Mouse (Mus musculus) CD4-positive helper T cell, adult 2 months (primary cell): Measurements from ENCODE around the gene Prrc2c.
"Not testable (repeated sequence)": the region's sequence is repeated elsewhere in the genome, so short reads cannot be mapped to it uniquely, and the experiment has no call there.

ENCODE experiments used
- DNase-seq: peaks from one replicate; pipeline ENCODE4 v3.0.0-alpha.2; 2012; ENCODE audit warnings: low read depth, missing footprints, low spot score

Gene Prrc2c

DNA sequence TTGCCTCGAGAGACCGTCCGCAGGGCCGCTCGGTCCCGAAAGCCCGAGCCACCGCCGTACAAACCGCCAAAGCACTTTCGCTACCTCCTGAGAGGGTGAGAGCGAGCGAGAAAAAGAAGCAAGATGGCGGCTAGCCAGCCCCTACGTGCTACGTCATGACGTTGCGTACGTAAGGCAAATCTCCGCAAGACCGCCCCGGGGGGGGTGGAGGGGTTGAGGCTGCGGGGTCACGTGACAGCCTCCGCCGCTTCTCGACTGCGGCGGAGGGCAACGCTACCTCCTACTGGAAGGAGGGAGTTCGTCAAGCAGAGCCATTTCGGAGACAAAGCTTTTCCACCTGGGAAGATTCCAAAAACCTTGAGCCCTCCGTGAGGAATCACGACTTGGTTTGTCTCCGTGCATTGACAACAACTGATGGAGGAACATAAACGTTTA, at the start of gene Prrc2c:
Prrc2c (minus strand) TSS at position 156 of the 435 bp plus-strand sequence.
- DNase-seq: peak; percentile 99

DNA sequence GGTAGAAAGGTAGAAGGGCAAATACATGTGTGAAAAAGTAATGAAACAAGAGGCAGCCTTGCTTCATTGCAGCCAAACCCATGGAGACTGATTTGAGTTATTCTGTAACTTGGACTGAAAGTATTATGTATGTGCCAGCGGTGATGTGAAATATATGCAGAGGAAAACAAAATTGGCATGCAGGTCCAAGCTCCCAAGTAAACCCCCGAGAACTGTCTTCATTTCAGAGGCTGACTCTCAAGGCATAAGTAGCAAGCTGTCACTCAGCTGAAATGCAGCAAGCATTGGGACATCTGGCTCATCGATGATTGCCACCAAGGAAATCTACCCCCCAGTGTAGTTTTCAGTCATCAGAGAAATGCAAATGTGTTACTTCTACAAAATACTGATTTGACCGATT, 44.9 kb upstream of the Prrc2c start:
- DNase-seq: no peak

DNA sequence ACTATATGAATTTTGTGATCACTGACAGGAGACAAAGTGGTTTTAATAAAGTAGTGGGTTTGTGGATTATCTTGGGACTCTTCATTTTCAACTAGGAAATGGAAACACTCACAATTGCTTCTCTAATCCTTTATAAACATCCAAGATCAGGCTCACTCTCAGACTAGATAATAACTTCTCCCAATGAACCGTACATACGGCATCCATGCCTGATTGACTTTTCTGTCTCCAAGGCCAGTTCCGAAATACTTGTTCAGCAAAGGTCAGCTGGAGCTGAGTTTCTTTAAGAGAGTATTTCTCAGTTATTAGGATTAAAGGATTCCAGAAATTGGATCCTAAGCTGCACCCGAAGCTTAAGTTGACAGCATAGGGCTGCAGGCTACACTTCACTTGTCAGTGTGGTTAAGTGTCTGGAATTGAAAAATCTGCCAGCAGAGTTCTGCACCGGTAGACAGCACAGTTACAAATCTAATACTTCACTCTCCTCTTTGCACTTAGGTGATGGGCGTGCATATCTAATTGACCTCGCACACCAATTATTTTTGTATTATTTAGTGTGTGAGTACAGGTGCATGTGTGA, 43.4 kb upstream of the Prrc2c start:
- DNase-seq: no peak

DNA sequence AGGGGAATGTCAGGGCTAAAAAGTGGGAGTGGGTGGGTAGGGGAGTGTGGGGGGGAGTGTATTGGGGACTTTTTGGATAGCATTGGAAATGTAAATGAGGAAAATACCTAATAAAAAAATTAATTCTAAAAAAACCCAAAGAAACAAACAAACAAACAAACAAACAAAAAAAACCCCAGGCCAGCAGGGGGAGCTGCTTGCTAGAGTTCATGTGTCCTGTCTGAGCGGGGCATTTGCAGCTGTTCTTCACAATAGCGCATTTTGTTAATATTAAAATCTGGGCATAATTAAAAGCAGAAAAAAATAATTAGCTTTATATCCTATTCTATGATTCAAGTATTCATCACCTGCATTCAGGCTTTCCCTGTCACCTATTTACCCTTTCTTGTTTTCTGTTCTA, 40.7 kb upstream of the Prrc2c start:
- not testable (repeated sequence) for DNase-seq

DNA sequence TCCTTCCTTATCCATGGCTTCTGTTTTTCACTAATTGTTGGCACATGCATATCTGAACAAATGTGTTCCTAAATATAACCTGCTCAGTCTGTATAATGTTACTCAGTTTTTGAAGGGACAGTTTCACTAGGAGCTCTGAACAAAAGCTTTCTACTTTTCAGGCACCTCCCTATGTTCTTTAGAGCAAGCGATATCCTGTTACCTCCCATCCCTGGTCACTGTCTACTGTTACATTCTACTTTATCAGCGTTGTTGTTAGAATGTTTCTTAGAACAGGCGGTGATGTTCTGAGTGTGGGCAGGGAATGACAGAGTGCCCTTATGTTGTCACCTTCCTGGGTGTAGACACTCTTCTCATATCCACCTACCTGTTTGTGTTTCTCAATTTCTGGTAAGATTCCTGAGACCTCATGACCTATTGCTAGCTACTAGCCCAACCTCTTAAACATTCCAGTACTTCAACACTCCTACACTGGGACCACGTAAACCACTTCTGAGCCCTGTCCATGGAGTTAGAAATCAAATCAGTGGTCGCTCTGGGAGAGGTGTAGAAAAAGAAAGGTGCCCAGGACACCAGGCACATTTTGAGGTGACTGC, 37.7 kb upstream of the Prrc2c start:
- no peak for DNase-seq

DNA sequence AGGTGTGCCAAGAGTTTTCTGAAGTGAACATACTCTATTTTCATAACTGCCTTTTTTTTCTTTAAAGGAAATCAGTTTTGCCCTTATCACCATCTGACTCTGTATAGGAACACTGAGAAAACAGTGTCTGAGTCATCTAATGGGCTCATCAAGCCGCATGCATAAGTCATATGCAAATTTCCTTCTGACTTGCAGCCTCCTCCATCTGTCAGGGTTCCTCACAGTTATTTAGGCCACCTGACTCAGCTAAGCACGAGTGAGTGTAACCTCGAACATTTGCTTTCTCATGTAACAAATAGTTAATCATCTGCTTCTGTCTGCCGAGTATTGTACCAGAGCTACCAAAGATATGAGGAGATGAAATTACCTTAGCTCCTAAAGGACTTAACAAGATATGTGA, 33.3 kb upstream of the Prrc2c start:
- peak; percentile 42 for DNase-seq

DNA sequence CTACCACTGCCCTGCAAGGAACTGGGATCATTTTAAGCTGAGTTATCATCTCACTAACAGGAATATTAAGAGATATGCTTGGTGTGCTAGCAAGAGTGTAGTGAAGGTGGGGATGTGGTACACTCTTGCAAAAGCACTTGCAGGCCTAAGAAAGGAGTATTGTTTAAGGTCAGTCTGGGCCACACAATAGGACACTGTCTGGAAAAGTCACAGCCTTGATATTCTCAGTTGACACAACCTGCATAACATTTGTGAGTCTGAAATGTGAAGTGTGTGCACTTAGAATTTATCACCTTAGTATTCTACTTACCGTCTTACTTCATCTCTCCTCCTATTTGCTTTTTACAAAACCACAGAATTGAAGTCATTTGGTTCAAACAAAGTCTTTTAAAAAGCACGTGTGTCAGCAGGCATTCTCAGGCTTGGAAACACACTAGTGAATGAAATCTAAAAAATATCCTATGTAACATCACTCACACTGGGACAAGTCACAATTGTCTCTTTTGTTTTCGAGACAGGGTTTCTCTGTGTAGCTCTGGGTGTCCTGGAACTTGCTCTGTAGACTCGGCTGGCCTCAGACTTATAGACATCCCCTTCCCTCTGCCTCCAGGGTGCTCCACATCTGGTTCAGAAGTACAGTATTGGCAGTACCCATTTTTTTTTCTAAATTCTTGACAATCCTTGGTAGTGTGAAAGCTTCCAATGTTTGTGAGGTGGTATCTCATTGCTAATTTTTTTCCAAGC, 31.4 kb upstream of the Prrc2c start:
- DNase-seq: no peak

DNA sequence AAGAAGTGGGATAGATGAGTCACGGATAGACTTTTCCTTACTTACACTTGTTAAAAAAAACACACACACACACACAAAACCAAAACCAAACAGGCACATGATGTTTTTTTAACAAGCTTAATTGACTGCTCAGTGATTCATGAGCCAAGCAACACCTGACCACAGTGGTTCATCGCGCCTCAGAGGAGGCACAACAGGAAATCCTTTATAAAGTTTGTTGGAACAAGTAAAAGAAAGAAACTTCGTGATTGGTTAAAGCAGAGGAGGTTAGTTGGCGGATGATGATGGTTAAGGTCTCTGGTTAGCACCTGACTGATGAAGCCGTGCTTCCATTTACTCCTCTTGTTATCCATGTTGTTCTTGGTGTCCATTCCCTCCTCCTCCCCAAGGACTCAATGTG, 11.7 kb upstream of the Prrc2c start:
- DNase-seq: peak; percentile 55

DNA sequence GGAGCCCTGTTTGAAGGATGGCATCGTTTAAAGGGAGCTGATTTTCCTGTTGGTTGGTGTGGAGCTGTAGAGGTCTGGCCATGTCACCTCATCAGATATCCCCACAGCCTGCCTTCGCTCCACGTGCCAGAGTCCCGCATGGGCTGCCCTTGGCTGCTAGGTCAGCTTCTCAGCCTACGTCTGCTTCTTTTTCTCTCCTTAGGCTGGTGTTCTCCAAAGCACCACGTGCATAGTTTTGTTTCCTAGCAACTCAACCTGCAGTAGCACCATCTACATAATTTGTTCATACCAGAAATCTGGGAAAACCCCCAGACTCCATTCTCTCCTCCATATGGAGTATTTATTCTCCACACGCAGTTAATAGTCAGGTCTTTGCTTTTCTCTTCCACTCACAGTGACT, 9.3 kb upstream of the Prrc2c start:
- DNase-seq: no peak

DNA sequence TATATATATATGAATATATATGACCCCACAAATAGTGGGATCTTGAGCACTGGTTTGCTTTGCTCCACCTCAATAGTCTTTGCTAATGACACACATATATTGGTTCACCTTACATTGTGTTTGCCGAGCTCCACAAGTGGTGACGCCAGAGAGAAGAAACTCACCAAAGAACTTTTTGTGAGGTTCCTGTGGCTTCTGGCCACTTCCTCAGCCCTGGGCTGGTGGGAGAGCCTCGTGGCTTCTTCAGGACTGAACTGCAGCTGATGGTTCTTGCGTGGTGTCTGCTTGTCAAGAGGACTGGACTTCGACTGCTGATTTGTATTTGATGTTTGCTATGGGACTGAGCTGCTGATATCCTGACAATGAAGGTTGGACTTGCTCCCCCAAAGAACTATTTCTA, 8.4 kb upstream of the Prrc2c start:
- no peak for DNase-seq

DNA sequence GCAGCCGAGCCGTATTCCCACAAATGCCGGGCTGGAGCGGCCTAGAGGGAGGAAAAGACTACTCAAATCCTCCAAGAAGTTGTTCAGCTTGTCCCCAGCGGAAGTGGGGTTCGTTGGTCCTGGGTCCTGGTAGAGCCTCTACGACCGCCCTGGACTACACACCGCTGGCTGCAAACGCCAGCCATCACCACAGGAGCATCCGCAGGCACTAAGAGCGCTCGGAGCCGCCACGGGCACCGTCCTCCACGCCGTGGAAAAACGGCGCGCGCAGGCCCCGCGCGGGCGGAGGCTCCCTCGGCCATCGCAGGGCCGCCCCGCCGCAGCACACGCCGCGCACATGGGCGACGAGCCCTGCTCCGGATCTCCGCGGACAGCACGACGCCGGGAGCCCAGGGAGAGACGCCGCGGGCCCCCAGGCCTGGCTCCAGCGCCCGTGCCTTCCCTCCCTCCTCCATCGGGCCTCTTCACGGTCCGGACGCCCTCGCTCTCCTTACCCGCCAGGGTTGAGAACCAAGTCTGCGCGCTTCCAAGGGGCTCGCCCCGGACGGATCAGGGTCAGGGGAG, 443 bp downstream of the Prrc2c start:
- DNase-seq: peak; percentile 79

DNA sequence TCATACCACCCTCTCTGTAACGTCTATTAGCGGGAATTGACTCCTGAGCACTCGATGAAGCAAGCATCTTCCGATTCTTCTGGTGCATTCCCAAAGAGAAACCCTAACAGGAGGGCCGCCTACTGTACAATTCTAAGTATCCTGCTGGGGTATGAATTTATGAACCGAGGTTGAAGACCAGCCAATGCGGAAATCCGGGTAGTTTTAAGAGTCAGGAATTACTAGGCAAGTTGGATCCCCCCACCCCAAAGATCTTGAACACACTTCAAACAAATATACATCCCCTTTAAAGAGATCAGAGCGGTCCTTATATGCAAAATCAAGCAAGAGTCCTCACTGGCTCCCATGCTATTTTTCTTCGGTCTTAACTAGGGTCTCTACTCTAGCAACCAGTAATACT, 950 bp downstream of the Prrc2c start:
- DNase-seq: peak; percentile 55

DNA sequence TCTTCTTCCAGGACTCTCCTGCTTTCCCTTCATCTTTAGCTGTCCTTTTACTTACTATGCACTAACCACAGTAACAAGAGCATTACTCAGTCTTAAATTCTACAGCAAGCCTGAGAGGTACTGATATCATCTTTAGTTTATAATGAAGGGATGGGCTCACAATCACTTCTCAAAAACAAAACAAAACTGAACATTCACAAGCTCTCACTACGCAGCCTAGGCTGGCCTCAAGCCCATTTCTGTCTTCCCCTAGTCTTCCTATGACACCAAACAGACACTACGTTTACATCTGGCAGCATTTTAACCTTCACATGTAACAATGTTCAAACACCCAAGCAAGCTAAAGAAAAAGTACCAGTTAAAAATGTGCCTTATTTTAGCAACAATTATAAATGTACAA, 1.9 kb downstream of the Prrc2c start:
- DNase-seq: peak; percentile 35

DNA sequence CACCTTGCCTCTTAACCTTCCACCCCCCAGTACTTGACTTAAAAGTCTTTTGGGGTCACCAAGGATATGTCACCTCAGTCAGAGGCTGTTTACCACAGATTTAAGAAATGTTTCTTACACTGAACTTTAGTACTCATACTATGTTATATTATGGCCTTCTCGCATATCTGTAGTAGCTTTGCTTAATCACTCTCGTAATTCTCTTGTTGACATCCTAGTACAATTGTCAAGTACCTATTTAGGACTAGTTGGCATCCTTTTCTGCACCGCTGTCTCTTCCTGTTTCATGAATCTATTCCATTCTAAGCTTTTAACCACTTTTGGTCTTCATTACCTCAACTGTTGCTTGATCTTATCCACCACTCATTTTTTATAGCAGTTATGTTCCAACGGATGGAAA, 5.3 kb downstream of the Prrc2c start:
- DNase-seq: peak; percentile 37

DNA sequence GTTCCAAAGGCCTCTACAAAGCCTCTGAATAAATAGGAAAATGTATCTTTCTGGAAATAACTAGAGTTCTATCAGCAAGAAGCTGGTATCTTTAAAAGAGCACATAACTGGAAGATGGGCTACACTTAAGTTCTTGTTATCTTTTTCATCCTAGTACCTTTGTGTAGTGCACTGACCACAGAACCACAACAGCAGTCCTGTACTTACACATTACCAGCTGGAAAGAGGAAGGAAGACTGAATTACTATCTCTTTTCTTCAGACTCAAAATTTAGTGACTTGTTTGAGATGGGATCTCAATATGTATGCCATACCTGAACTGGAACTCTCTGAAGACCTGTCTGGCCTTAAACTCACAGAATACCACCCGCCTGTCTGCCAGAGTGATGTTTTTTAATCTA, 6.1 kb downstream of the Prrc2c start:
- peak; percentile 47 for DNase-seq

DNA sequence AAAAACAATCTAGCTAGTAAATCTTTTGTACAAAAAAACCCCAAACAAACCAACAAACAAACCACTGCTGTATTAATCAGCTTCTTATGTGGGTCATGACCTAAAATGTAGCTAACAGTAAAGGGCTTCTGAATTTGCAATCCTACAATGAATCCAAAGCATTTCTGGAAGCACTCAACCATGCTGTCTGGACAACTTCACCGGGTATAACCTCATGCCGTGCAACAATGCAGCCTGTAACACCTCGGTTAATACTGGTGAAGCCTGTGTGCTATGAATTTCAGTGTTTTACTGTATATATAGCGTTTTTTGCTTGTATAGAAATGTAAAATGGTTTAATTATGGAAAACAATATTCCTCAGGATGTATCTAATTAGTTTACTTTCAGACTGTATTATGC, 8.3 kb downstream of the Prrc2c start:
- DNase-seq: no peak

DNA sequence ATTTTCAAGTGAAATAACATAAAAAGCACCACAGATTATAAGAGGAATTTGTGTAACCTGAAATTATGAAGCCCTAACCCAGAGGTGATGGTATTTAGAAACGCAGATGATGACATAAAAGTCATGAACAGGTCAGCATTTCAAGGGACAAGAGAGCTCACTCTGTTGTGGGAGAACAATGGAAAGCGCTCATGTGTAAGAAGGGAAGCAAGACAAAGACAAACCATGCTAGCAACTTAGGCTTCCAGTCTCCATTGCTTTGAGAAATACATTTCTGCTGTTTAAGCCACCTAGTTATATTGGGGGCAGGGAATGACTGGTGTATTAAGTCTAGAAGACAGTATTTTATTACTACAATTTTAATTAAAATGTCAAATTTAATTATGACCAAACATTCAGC, 10.9 kb downstream of the Prrc2c start:
- DNase-seq: no peak

DNA sequence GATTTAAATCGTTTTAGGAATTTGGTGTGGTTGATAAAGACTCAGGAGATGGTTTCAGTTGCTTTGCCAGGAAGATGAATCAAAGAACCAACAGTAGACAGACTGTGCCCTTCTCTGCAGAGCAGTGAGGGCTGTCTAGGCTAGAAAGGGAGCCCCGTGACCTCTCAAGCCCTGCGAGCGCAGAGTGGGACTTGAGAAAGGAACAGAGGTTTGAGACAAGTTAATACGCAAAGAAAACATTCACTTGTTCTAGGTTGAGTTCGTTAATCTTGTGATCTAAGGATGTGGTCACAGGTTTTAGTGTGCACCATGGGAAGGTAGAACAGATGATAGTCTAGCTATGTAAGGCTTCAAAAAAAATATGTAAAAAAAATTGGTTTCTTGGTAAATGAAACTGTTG, 12.4 kb downstream of the Prrc2c start:
- DNase-seq: peak; percentile 91

DNA sequence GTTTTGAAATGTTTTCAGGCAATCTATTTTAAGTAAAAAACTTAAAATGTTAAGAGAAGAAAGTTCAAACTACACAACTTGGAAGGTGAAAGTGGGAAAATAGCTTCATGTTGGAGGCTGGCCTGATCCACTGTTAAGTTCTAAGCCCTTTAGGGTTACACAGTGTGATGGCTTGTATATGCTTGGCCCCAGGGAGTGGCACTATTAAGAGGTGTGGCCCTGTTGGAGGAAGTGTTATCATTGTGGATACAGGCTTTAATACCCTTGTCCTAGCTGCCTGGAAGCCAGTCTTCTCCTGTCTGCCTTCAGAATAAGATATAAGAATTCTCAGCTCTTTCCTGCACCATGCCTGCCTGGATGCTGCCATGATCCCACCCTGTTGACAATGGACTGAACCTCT, 16.7 kb downstream of the Prrc2c start:
- no peak for DNase-seq

DNA sequence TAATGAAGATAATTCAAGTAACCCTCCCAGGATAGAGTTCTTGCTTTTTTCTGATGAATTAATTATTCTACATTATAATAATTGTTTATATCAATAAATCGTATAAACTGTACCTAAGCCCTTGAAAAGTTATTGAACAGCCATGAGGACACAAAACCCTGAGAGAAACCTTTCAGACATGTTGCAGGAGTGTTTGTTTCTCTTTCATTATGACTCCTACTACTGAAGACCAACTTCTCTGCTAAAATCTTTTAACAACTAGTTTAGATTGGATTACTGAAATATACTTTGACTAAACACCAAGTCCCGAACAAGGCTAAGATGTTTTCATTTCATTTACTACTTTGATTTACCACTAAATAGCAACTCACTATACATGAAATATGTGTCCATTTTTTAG, 19.7 kb downstream of the Prrc2c start:
- no peak for DNase-seq

DNA sequence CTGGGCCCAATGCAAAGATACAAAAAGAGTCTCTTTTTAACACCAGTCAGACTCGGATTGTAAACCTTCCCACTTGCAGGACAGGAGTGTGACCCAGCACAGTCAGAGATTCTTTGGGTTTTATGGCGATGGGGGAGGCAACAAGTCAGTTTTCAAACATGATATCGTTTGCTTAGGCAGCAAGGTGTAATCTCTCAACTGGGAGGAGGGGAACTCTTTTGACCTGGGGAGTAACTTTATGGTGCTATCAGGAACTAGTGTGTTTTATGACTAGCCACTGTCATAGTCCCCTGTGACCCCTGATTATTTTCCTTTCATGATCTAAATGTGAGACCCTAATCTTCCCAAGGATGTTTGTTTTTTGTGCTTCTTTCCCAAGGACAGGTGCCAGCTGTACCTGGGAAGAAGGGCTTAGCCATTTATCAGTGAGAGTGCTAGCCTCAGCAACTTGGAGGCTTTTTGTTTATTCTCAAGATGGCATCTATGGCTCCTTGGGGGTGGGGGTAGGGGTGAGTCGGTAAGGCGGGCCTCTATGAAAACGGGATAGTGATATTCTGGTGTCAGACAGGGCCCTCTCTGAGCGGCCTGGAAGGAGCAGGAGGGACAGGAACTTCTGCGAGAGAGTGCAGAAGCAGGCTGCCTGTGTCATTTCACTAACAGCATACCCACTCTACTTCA, 39.8 kb downstream of the Prrc2c start:
- no peak for DNase-seq

DNA sequence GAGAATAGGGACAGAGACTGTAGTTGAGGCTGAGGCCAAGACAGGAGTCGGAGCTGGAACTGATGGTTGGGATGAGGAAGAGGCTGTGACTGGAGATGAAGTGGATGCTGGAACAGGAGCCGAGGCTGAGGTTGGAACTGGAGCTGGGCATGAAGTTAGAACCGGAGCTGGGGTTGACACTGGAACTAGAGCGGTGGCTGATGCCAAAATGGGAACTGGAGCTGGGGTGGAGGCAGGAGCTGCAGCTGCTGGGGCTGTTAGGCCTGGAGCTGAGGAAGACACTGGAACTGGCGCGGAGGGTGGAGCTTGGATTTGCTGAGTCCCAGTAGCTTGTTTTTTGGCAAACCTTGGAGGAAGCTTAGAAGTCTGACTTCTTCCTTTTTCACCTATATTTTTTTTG, 42.5 kb downstream of the Prrc2c start:
- no peak for DNase-seq
